Mouse (Mus musculus) kidney, adult 8-10 months (tissue): Measurements from ENCODE around the gene Prg4.

Experiments
- DNase-seq, 2 experiments: peaks; one replicate each; pipeline ENCODE4 v3.0.0; 2022

The Prg4 gene

GRCm38 (mm10) chr1:150403914-150404313 lies 62.1 kb downstream of the Prg4 start:
- DNase-seq = no peak
